Mouse (Mus musculus): ENCODE results near the gene Sh3bgrl2.

DNA sequence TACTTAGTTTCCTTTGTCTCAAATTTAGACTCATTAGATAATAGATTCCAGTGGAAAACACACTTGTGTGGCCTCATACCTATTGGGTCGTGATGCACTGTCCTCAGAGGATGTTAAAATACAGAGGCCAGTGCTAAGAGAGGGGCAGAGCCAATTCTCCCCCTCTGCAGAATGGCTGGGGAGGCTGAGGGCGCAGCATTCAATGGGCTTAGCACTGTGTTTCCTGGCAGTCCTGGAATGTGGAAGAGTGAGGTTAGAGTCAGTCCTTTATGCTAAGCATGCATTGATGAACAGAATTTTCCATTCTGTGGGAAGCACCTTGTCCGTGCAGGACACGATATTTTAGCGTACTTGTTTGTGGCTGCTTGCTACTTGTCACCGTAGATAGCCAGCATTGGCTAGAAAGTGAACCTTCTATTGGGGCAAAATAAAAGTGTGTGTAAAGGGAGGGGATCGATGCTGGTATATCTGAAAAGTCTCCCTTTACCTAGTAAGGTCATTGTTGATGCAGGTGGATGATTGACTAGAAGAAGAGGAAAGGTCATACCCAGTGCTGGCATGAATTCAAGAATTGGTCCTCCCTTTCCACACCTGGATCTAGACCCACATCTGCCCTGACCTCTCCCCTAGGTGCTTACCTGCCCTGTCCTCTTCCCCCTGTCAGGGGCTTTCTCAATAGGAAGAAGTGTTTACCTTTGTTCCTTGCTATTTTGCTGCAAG, 20.6 kb upstream of the Sh3bgrl2 start:
- TF ChIP-seq MAX (IDR thresholded peaks at IDR 0.05; ENCODE audit: low read depth) (no peak), USF1 (IDR thresholded peaks at IDR 0.05; ENCODE audit: low read depth) (no peak), POLR2A (IDR thresholded peaks at IDR 0.05; ENCODE audit: insufficient read length, low read depth) (no peak), MYOD1 (IDR thresholded peaks at IDR 0.05; ENCODE audit: control insufficient read depth in 1 of 3, insufficient read length in 2 of 3, low read depth in 2 of 3) (no peak), REST (IDR thresholded peaks at IDR 0.05; ENCODE audit: insufficient read depth, insufficient read length) (no peak), SRF (IDR thresholded peaks at IDR 0.05; ENCODE audit: control insufficient read depth, insufficient read length, low read depth) (no peak), POLR2AphosphoS2 (IDR thresholded peaks at IDR 0.05; ENCODE audit: insufficient read length, low read depth) (no peak), CEBPB (IDR thresholded peaks at IDR 0.05; ENCODE audit: insufficient read depth, poor library complexity, severe bottlenecking) (no peak)

Measured in myocyte (in vitro differentiated cells).